Mouse (Mus musculus): ENCODE data around the gene Capn15.

Capn15 gene

GRCm38 (mm10) chr17:25985306-25986294 is at the start of gene Capn15:
Gene Capn15 (minus strand): TSS chr17:25985796.
- Histone ChIP-seq H3K36me3 (ENCODE audit: control insufficient read depth, insufficient read depth, low read length, poor library complexity, severe bottlenecking) (no peaks in the 10 kb centered on the region), H3K27me3 (ENCODE audit: control insufficient read depth, insufficient read depth, low read length, poor library complexity, severe bottlenecking) (no peaks in the 10 kb centered on the region)
- peak; percentile 92 for DNase-seq (ENCODE audit: low read depth, low spot score)

- Histone ChIP-seq H3K27me3 (ENCODE audit: control insufficient read depth, insufficient read depth, low read length, poor library complexity, severe bottlenecking) (no peaks in the 10 kb centered on the region), H3K36me3 (ENCODE audit: control insufficient read depth, insufficient read depth, low read length, poor library complexity, severe bottlenecking) (no peaks in the 10 kb centered on the region)
- DNase-seq (ENCODE audit: low read depth, low spot score), result no peak
Observed at GRCm38 (mm10) chr17:26032037-26032436, 46.4 kb upstream of the Capn15 start.

- Histone ChIP-seq H3K36me3 (ENCODE audit: control insufficient read depth, insufficient read depth, low read length, poor library complexity, severe bottlenecking) (no peaks in the 10 kb centered on the region), H3K27me3 (ENCODE audit: control insufficient read depth, insufficient read depth, low read length, poor library complexity, severe bottlenecking) (no peaks in the 10 kb centered on the region)
- DNase-seq (ENCODE audit: low read depth, low spot score), result no peak
Observed at GRCm38 (mm10) chr17:26031583-26031982, 46.0 kb upstream of the Capn15 start.

GRCm38 (mm10) chr17:26028261-26028660 is 42.7 kb upstream of the Capn15 start:
- no peak for DNase-seq (ENCODE audit: low read depth, low spot score)
- H3K27me3 ChIP-seq (ENCODE audit: control insufficient read depth, insufficient read depth, low read length, poor library complexity, severe bottlenecking), result no peaks in the 10 kb centered on the region

GRCm38 (mm10) chr17:26024674-26025073 is 39.1 kb upstream of the Capn15 start:
- no peak for DNase-seq (ENCODE audit: low read depth, low spot score)
- Histone ChIP-seq H3K36me3 (ENCODE audit: control insufficient read depth, insufficient read depth, low read length, poor library complexity, severe bottlenecking) (no peaks in the 10 kb centered on the region), H3K27me3 (ENCODE audit: control insufficient read depth, insufficient read depth, low read length, poor library complexity, severe bottlenecking) (no peaks in the 10 kb centered on the region)

More at GRCm38 (mm10) chr17:26028261-26028660, 42.7 kb upstream of the Capn15 start:
- no peaks in the 10 kb centered on the region for H3K36me3 ChIP-seq (ENCODE audit: control insufficient read depth, insufficient read depth, low read length, poor library complexity, severe bottlenecking)

- Histone ChIP-seq H3K36me3 (ENCODE audit: control insufficient read depth, insufficient read depth, low read length, poor library complexity, severe bottlenecking) (no peaks in the 10 kb centered on the region), H3K27me3 (ENCODE audit: control insufficient read depth, insufficient read depth, low read length, poor library complexity, severe bottlenecking) (no peaks in the 10 kb centered on the region)
- DNase-seq (ENCODE audit: low read depth, low spot score), result no peak
Observed at GRCm38 (mm10) chr17:26023966-26024365, 38.4 kb upstream of the Capn15 start.

GRCm38 (mm10) chr17:26023181-26023580 is 37.6 kb upstream of the Capn15 start:
- no peaks in the 10 kb centered on the region for H3K27me3 ChIP-seq (ENCODE audit: control insufficient read depth, insufficient read depth, low read length, poor library complexity, severe bottlenecking)
- DNase-seq (ENCODE audit: low read depth, low spot score), result no peak
- no peaks in the 10 kb centered on the region for H3K36me3 ChIP-seq (ENCODE audit: control insufficient read depth, insufficient read depth, low read length, poor library complexity, severe bottlenecking)

GRCm38 (mm10) chr17:26021728-26022341 is 36.2 kb upstream of the Capn15 start:
- DNase-seq (ENCODE audit: low read depth, low spot score), result no peak
- H3K27me3 ChIP-seq (ENCODE audit: control insufficient read depth, insufficient read depth, low read length, poor library complexity, severe bottlenecking), result no peaks in the 10 kb centered on the region
- H3K36me3 ChIP-seq (ENCODE audit: control insufficient read depth, insufficient read depth, low read length, poor library complexity, severe bottlenecking), result no peaks in the 10 kb centered on the region

- DNase-seq (ENCODE audit: low read depth, low spot score), result no peak
- Histone ChIP-seq H3K27me3 (ENCODE audit: control insufficient read depth, insufficient read depth, low read length, poor library complexity, severe bottlenecking) (no peaks in the 10 kb centered on the region), H3K36me3 (ENCODE audit: control insufficient read depth, insufficient read depth, low read length, poor library complexity, severe bottlenecking) (no peaks in the 10 kb centered on the region)
Observed at GRCm38 (mm10) chr17:26020848-26021347, 35.3 kb upstream of the Capn15 start.

- H3K27me3 ChIP-seq (ENCODE audit: control insufficient read depth, insufficient read depth, low read length, poor library complexity, severe bottlenecking), result no peaks in the 10 kb centered on the region
- H3K36me3 ChIP-seq (ENCODE audit: control insufficient read depth, insufficient read depth, low read length, poor library complexity, severe bottlenecking), result no peaks in the 10 kb centered on the region
- no peak for DNase-seq (ENCODE audit: low read depth, low spot score)
Observed at GRCm38 (mm10) chr17:26018388-26018787, 32.8 kb upstream of the Capn15 start.

GRCm38 (mm10) chr17:26017949-26018348 is 32.4 kb upstream of the Capn15 start:
- no peaks in the 10 kb centered on the region for H3K36me3 ChIP-seq (ENCODE audit: control insufficient read depth, insufficient read depth, low read length, poor library complexity, severe bottlenecking)
- DNase-seq (ENCODE audit: low read depth, low spot score), result no peak
- no peaks in the 10 kb centered on the region for H3K27me3 ChIP-seq (ENCODE audit: control insufficient read depth, insufficient read depth, low read length, poor library complexity, severe bottlenecking)

- no peak for DNase-seq (ENCODE audit: low read depth, low spot score)
- H3K36me3 ChIP-seq (ENCODE audit: control insufficient read depth, insufficient read depth, low read length, poor library complexity, severe bottlenecking), result no peaks in the 10 kb centered on the region
- no peaks in the 10 kb centered on the region for H3K27me3 ChIP-seq (ENCODE audit: control insufficient read depth, insufficient read depth, low read length, poor library complexity, severe bottlenecking)
Observed at GRCm38 (mm10) chr17:26017021-26017420, 31.4 kb upstream of the Capn15 start.

- no peak for DNase-seq (ENCODE audit: low read depth, low spot score)
- Histone ChIP-seq H3K36me3 (ENCODE audit: control insufficient read depth, insufficient read depth, low read length, poor library complexity, severe bottlenecking) (no peaks in the 10 kb centered on the region), H3K27me3 (ENCODE audit: control insufficient read depth, insufficient read depth, low read length, poor library complexity, severe bottlenecking) (no peaks in the 10 kb centered on the region)
Observed at GRCm38 (mm10) chr17:26013711-26014110, 28.1 kb upstream of the Capn15 start.

- DNase-seq (ENCODE audit: low read depth, low spot score), result peak; percentile 92
- Histone ChIP-seq H3K27me3 (ENCODE audit: control insufficient read depth, insufficient read depth, low read length, poor library complexity, severe bottlenecking) (no peaks in the 10 kb centered on the region), H3K36me3 (ENCODE audit: control insufficient read depth, insufficient read depth, low read length, poor library complexity, severe bottlenecking) (no peaks in the 10 kb centered on the region)
Observed at GRCm38 (mm10) chr17:26011841-26012460, 26.4 kb upstream of the Capn15 start.

GRCm38 (mm10) chr17:26009540-26009939 is 23.9 kb upstream of the Capn15 start:
- Histone ChIP-seq H3K27me3 (ENCODE audit: control insufficient read depth, insufficient read depth, low read length, poor library complexity, severe bottlenecking) (no peaks in the 10 kb centered on the region), H3K36me3 (ENCODE audit: control insufficient read depth, insufficient read depth, low read length, poor library complexity, severe bottlenecking) (no peaks in the 10 kb centered on the region)
- DNase-seq (ENCODE audit: low read depth, low spot score), result peak; percentile 90

Measured in splenic B cell, adult 2 months (primary cell).